28 mouse cellular contexts compared by ENCODE assay signal in the genomic region with DNA sequence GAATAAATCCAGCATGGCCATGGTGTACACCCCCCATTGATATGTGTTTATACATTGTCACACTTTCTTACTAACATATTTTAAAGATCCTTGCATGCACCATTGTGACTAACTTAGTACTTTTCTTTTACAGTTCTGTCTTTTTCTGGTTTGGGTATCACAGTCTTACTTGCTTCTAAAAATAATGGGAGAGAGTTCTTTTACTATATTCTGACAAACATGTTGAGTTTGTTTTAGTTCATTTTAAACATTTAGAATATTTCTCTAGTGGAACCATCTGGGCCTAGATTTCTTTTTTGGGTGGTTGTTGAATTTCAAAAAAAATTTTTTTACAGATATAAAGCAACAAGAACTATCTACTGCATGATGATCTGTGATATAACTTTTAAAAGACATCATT.
DNase-seq lines count a peak whose midpoint lies in the region; ATAC-seq and TF ChIP-seq lines count a peak whose summit lies in the region.
"Had no signal": no experiment of that assay in that cellular context is flagged by ENCODE, and none has a peak within 500 bp of the region (broad histone marks: within the 10 kb centered on the region; RNA-seq: fewer than 3 reads in every experiment).

No protein-coding gene starts in this region.

- H3K4me2 ChIP-seq in forebrain, postnatal 0 days (ENCODE audit: low read depth) = no peak overlapping the region
- H3K4me2 ChIP-seq in forebrain, embryonic 13.5 days = no peak overlapping the region
- H3K4me2 ChIP-seq in lung, embryonic 14.5 days = no peak overlapping the region
- H3K4me2 ChIP-seq: embryonic facial prominence, embryonic 13.5 days; embryonic facial prominence, embryonic 15.5 days; forebrain, embryonic 12.5 days; forebrain, embryonic 15.5 days had no signal

- peak; percentile 38 for ATAC-seq in forebrain, postnatal 0 days
- no peak for ATAC-seq in forebrain, embryonic 13.5 days
- peak; percentile 17; the same call in 1 of the 2 replicates for ATAC-seq in lung, embryonic 14.5 days (ENCODE audit: insufficient read depth)
- ATAC-seq: activated CD4-positive, CD25-positive, alpha-beta regulatory T cell, adult 4 months; CD4-positive, CD25-positive, alpha-beta regulatory T cell, adult 4 months; forebrain, embryonic 15.5 days; Patski had no signal

- H3K36me3 ChIP-seq in forebrain, postnatal 0 days (ENCODE audit: insufficient read depth) = no peaks in the 10 kb centered on the region
- no peaks in the 10 kb centered on the region for H3K36me3 ChIP-seq in forebrain, embryonic 13.5 days (ENCODE audit: poor library complexity, severe bottlenecking)
- no peaks in the 10 kb centered on the region for H3K36me3 ChIP-seq in lung, embryonic 14.5 days (ENCODE audit: insufficient read depth)
- H3K36me3 ChIP-seq: embryonic facial prominence, embryonic 13.5 days; embryonic facial prominence, embryonic 15.5 days; forebrain, embryonic 10.5 days; forebrain, embryonic 12.5 days; forebrain, embryonic 15.5 days; G1E had no signal

- no peak overlapping the region for H3K9ac ChIP-seq in forebrain, postnatal 0 days
- no peak overlapping the region for H3K9ac ChIP-seq in forebrain, embryonic 13.5 days
- no peak overlapping the region for H3K9ac ChIP-seq in lung, embryonic 14.5 days
- H3K9ac ChIP-seq: embryonic facial prominence, embryonic 13.5 days; embryonic facial prominence, embryonic 15.5 days; forebrain, embryonic 12.5 days; forebrain, embryonic 15.5 days had no signal

- no peaks in the 10 kb centered on the region for H3K27me3 ChIP-seq in forebrain, postnatal 0 days (ENCODE audit: insufficient read depth, low read length)
- H3K27me3 ChIP-seq in forebrain, embryonic 13.5 days = no peaks in the 10 kb centered on the region
- no peaks in the 10 kb centered on the region for H3K27me3 ChIP-seq in lung, embryonic 14.5 days (ENCODE audit: insufficient read depth, low read length)
- H3K27me3 ChIP-seq: CH12.LX; embryonic facial prominence, embryonic 13.5 days; embryonic facial prominence, embryonic 15.5 days; forebrain, embryonic 12.5 days; forebrain, embryonic 15.5 days; Patski had no signal

- no peaks in the 10 kb centered on the region for H3K4me1 ChIP-seq in forebrain, postnatal 0 days (ENCODE audit: insufficient read depth)
- no peaks in the 10 kb centered on the region for H3K4me1 ChIP-seq in forebrain, embryonic 13.5 days
- H3K4me1 ChIP-seq in lung, embryonic 14.5 days (ENCODE audit: insufficient read depth) = no peaks in the 10 kb centered on the region
- H3K4me1 ChIP-seq: embryonic facial prominence, embryonic 13.5 days; embryonic facial prominence, embryonic 15.5 days; forebrain, embryonic 10.5 days; forebrain, embryonic 12.5 days; forebrain, embryonic 15.5 days had no signal

- H3K4me3 ChIP-seq in forebrain, postnatal 0 days (ENCODE audit: low read depth, low read length) = no peak overlapping the region
- no peak overlapping the region for H3K4me3 ChIP-seq in forebrain, embryonic 13.5 days
- no peak overlapping the region for H3K4me3 ChIP-seq in lung, embryonic 14.5 days (ENCODE audit: low read depth, low read length)
- H3K4me3 ChIP-seq: embryonic facial prominence, embryonic 13.5 days; embryonic facial prominence, embryonic 15.5 days; erythroblast, embryonic 14.5 days; forebrain, embryonic 10.5 days; forebrain, embryonic 12.5 days; forebrain, embryonic 15.5 days had no signal

- no peaks in the 10 kb centered on the region for H3K9me3 ChIP-seq in forebrain, postnatal 0 days (ENCODE audit: low read length)
- H3K9me3 ChIP-seq in forebrain, embryonic 13.5 days (replicated peaks) = no peaks in the 10 kb centered on the region
- no peaks in the 10 kb centered on the region for H3K9me3 ChIP-seq in lung, embryonic 14.5 days (ENCODE audit: low read depth, low read length)
- H3K9me3 ChIP-seq: embryonic facial prominence, embryonic 13.5 days; embryonic facial prominence, embryonic 15.5 days; forebrain, embryonic 10.5 days; forebrain, embryonic 12.5 days; forebrain, embryonic 15.5 days; G1E had no signal

- peak; percentile 4 for DNase-seq in forebrain, postnatal 0 days
- peak; percentile 64 for DNase-seq in lung, embryonic 14.5 days
- DNase-seq in lung, adult 18-20 months = no peak
- peak; percentile 35 for DNase-seq in brain, adult 2 months (ENCODE audit: low read depth, low spot score)
- DNase-seq in thymus, postnatal 14 days = no peak
- DNase-seq: adrenal gland, adult 8-10 months; adrenal gland, postnatal 14 days; adrenal gland, postnatal 36 days; B cell, adult 2 months; cerebellum, adult 11 months; cerebellum, adult 18-20 months; cerebellum, adult 8-10 months; cerebellum, adult 9-11 months; cerebellum, postnatal 14 days; cerebellum, postnatal 36 days; embryo, embryonic 11 days had no signal

- no peak overlapping the region for H3K27ac ChIP-seq in forebrain, postnatal 0 days (ENCODE audit: low read depth, low read length)
- H3K27ac ChIP-seq in forebrain, embryonic 13.5 days = no peak overlapping the region
- no peak overlapping the region for H3K27ac ChIP-seq in lung, embryonic 14.5 days (ENCODE audit: low read depth)
- H3K27ac ChIP-seq: embryonic facial prominence, embryonic 13.5 days; embryonic facial prominence, embryonic 15.5 days; forebrain, embryonic 10.5 days; forebrain, embryonic 12.5 days; forebrain, embryonic 15.5 days had no signal

- no peak for TF ChIP-seq CTCF in forebrain, postnatal 0 days (IDR thresholded peaks at IDR 0.05; ENCODE audit: low read depth)
- no peak for TF ChIP-seq CTCF in lung, embryonic 14.5 days (IDR thresholded peaks at IDR 0.05; ENCODE audit: low read depth)

Comparison
In these comparisons a context has a peak if more than half of its experiments do, and no peak if none do; other contexts are left out.
1. DNase-seq: peak in forebrain, postnatal 0 days (single experiment), lung, embryonic 14.5 days (single experiment) and brain, adult 2 months (single experiment); none in lung, adult 18-20 months (0 of 2) and thymus, postnatal 14 days (single experiment).